Mouse (Mus musculus): ENCODE measurements at regions not wholly inside any gene's neighbourhood (a gene's known extent, or its start where the extent isn't known, plus 50 kb on each side); places are given as distances from the start of the nearest gene placed in this dataset.

GRCm38 (mm10) chr11:25335667-25336066, 874.9 kb downstream of the 5730522E02Rik start:
- TF ChIP-seq POLR2A (IDR thresholded peaks at IDR 0.05; ENCODE audit: low read depth, low read length) (no peak), CTCF (IDR thresholded peaks at IDR 0.05; ENCODE audit: extremely low read depth, insufficient read length, insufficient replicate concordance, low read depth, low read length) (no peak)

Measured in small intestine, adult 2 months (tissue).